Mouse (Mus musculus): ENCODE measurements around the gene Pacsin2.
"Not testable (repeated sequence)": the region's sequence is repeated elsewhere in the genome, so short reads cannot be mapped to it uniquely, and the experiment has no call there.

Gene Pacsin2

GRCm38 (mm10) chr15:83479818-83480217 lies 15.4 kb upstream of the Pacsin2 start:
- DNase-seq (ENCODE audit: low spot score in 2 of 2) = no peak

DNA sequence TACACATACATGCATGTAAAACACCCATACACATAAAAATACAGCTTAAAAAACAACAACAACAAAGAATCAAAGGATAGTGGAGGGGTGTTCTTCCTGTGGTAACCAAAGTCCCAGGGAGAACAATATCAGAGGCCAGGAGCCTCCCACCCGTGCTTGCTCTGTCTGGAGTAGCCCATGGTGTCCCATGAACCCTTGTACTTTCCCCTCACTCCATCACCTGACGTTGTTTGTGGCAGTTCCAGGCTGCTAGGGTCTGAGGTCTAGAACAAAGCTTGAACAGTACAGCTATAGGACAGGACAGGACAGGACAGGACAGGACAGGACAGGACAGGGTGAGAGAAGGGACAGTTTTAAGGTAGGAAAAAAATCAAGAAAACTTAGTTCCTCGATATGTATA lies 13.7 kb upstream of the Pacsin2 start:
- no peak for DNase-seq (ENCODE audit: low spot score in 2 of 2)

- no peak for DNase-seq (ENCODE audit: low spot score in 2 of 2)
Observed at GRCm38 (mm10) chr15:83476593-83477273, 12.3 kb upstream of the Pacsin2 start.

- DNase-seq (ENCODE audit: low spot score in 2 of 2) = no peak
Observed at GRCm38 (mm10) chr15:83474466-83474836, 10.0 kb upstream of the Pacsin2 start.

DNA sequence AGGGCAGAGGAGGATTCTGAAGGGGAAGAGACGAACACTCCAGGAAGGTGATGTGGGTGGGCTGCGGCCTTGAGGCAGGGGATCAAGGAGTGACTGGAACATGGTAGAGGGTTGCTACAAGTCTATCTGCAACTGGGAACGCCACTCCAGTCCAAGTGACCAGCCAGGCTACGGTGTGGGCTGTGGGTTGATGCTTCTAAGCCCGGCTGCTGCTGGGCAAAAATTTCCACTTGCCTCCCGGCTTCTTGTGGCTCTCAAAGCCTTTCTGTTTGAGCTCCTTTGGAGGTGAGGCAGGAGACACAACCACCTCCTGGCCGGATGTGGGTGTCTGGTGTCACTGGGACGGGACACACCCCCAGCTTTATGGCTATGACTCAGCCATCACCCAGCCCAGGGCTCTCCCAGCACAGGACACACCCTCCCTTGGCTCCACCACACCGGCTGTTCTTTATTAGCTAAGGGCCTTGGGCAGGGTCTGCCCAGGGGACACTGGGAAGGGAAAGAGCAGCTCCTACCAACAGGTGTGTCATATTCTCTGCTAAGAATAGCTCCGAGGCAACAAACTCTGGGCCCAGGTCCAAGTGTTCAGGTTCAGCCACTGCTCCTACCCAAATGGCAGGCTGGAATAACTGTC lies 9.5 kb upstream of the Pacsin2 start:
- DNase-seq (ENCODE audit: low spot score in 2 of 2) = no peak

- DNase-seq (ENCODE audit: low spot score in 2 of 2) = no peak
Observed at GRCm38 (mm10) chr15:83473251-83473650, 8.8 kb upstream of the Pacsin2 start.

DNA sequence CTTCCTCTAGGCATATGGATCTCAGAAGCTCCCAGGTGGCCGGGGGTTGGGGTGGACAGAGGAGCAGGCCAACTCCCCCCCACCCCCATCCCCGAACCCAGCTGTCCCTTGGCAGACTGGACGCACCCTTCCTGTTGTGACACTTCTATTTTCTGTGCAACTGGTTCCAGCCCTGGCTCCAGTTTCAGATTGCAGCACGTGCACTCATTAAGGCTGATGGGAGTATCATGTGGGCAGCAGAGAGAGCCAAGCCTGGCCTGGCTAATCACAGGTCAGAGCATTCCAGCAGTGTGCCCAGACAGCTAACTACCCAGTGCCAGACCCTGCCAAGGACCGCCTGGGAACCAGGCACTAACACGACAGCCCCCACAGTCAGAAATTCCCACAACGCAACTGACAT lies 7.1 kb upstream of the Pacsin2 start:
- DNase-seq (ENCODE audit: low spot score in 2 of 2) = no peak

GRCm38 (mm10) chr15:83470443-83470842 lies 6.0 kb upstream of the Pacsin2 start:
- no peak for DNase-seq (ENCODE audit: low spot score in 2 of 2)

DNA sequence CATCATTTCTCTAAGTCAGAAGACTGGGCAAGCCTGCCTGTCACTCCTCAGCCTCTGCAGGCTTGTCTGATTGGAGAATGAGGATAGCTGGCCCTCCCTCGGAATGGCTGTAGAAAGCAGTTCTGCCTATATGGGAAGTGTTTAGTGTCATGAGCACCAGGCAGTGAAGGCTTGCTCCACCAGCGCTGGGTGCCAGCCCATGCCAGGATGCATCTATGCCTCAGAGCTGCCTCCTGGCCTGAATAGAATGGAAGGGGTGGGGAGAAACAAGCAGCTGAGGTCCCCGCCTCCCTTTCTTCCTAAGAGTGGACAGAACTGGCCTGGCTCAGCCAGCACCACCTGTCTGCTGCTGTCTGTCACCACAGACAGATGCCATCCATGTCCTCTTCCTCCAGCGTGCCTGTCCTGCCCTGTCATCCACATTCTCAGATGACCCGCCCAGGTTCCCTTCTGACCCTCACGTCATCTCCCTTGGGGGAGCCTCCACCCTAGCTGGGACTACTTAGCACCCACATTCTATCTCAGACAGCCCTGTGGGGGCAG lies 4.9 kb upstream of the Pacsin2 start:
- no peak for DNase-seq (ENCODE audit: low spot score in 2 of 2)

- DNase-seq (ENCODE audit: low spot score in 2 of 2) = no peak
Observed at GRCm38 (mm10) chr15:83467232-83467966, 3.0 kb upstream of the Pacsin2 start.

DNA sequence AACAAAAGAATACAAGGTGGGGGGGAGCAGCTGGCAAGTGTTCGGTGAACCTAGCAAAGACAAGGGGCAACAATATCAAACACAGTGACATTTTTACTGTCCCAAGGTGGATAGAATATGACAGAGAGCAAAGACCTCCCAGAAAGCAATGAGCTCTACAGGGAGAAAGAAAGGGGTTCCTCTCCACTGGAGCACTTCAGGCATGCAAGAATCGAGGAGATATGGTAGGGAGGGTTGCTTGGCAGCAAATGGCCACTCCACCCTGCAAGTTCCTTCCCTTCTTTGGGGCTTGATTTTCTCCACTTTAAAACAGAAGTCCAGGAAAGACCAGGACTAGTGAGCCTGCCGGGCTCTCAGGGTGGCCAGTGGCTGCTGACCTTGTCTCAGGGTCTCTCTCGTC lies 1.9 kb upstream of the Pacsin2 start:
- DNase-seq (ENCODE audit: low spot score in 2 of 2) = no peak

DNA sequence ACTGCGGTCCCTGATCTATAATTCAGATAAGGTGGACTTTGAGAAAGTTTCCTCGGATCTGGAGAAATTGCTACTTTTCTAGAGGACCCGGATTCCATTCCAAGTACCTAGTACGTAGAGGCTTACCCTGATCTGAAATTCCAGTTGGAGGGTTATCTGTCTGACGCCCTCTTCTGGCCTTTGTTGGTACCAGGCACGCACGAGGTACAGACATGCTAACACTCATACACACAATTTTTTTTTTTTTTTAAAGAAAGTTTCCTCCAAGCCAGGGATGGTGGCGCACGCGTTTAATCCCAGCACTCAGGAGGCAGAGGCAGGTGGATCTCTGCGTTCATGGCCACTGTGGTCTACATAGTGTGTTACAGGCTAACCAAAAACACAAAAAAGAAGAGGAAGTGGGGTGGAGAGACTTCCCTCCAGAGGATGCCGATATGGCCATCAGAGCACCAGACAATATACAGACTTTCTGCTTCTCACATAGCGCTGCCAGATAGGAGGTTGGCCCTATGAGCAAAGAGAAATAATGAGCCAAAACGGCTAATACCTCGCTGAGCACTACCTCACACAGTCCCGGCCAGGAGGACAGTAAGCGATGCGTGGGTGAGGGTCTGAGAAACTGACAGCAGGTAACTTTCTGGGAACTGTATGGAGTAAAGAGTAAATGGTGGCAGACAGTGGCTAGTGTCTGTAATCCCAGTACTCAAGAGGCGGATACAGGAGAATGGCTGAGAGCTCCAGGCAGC lies 672 bp upstream of the Pacsin2 start:
- DNase-seq (ENCODE audit: low spot score in 2 of 2) = no peak

DNA sequence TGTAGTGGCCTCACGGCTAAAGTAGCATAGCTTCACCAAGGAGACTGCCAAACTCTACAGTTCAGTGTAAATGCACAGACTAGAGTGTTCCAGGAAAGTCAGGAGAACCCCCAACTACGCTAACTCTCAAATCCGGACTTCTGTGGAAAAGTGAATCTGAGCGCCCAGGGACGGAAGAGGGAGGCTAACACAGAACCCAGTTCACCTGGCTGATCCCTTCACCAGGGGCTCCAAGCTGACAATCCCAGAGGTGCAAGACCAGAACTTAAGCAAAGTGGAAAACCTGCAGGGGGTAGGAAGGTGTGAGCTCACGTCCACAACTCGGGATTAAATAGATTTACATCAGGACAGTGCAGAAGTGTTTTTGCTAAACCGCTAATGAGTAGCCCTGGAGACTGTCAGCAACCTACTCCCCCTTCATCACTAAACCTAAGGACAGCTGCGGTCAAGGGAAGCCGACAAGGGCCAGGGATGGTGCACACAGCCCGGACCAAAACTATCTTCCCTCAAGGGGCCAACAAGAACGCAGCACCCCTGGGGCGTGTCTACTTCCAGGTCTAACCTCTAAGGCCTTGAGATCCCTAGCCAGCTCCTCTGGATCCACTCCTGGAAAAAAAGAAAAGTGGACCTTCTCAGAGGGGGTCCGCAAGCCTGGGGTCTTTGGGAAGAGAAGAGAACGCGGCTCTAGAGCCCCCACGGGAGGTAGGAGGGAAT lies 880 bp downstream of the Pacsin2 start:
- DNase-seq (ENCODE audit: low spot score in 2 of 2) = no peak

DNA sequence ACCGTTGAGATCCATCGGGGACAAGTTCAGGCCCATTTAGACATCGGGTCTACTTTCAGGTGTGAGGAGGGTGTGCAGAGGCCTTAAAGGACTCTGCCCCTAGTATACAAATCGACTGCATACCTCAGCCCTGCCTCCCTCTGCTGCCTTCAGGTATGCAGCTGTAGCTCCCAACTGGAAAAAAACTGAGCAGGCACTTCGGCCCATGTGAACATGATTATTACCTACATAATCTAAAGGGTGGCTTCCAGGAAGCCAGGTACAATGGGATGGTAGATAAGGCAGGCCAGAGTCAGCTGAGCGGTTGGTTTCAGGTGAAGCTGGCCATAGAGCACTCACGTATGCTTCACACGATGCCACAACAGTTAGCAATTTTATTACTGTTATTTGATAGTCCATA lies 2.1 kb downstream of the Pacsin2 start:
- DNase-seq (ENCODE audit: low spot score in 2 of 2) = not testable (repeated sequence)

GRCm38 (mm10) chr15:83460891-83461290 lies 3.5 kb downstream of the Pacsin2 start:
- DNase-seq (ENCODE audit: low spot score in 2 of 2) = no peak

DNA sequence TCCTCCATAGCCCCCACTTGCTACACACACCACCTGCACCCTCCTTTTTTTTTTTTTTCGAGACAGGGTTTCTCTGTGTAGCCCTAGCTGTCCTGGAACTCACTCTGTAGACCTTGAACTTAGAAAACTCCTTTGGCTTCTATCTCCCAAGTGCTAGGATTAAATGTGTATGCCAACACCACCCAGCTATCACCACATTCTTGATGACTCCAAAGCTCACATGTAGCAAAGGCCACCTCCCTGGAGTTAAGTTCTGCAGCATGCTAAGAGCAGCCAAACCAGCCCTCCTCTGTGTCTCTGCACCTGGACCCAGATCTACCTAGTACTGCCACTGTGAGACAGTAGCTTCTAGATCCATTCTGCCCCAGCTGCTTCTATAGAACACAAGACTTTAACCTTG lies 6.9 kb downstream of the Pacsin2 start:
- DNase-seq (ENCODE audit: low spot score in 2 of 2) = no peak

GRCm38 (mm10) chr15:83455637-83456036 lies 8.8 kb downstream of the Pacsin2 start:
- no peak for DNase-seq (ENCODE audit: low spot score in 2 of 2)

DNA sequence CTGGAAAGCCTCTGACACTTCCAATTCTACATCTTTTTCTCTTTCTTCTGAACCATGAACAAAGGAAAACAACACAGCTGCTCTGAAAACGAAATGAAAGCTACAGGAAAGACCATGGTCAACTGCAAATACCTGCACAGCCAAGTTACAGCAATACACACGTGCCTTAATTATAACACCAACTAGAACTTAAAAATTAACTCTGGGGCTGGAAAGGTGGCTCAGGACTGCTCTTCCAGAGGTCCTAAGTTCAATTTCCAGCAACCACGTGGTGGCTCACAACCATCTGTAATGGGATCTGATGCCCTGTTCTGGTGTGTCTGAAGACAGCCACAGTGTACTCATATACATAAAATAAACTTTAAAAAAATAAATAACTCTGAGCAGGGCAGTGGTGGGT lies 9.4 kb downstream of the Pacsin2 start:
- DNase-seq (ENCODE audit: low spot score in 2 of 2) = no peak

DNA sequence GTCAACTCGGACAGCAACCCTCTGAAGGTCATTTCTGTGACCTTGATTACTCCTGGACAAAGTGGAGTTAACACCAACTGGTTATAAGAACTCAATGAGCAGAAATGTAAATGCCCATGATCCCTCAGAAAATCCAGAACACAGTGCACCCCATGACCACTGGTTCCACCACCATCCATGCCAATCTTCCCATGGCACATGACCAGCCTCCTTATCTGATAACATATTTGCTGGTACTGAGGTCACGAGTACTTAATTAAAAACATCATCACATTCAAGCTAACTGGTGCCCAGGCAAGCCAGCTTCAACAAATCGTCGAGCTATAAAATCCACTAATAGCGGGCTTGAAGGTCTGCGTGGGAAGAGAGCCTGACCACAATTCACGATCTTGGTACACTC lies 10.0 kb downstream of the Pacsin2 start:
- no peak for DNase-seq (ENCODE audit: low spot score in 2 of 2)

DNA sequence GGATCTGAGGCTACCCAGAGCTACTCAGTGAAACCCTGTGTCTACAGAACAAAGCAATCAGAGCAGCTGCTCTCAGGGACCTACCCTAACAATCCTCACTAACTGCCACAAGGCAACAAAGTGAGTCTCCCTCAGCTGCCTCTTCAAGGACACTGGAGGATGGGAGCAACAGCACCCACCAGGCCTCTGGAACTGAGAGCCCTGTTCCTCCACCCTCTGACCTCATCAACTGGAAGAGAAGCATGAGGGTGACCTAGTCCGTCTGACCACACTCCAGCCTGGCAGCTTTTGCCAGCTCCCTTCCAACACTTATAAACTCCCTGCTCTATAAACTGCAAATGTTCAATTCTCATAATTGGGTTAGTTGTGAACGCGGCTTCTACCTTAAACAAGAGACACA lies 10.5 kb downstream of the Pacsin2 start:
- DNase-seq (ENCODE audit: low spot score in 2 of 2) = no peak

DNA sequence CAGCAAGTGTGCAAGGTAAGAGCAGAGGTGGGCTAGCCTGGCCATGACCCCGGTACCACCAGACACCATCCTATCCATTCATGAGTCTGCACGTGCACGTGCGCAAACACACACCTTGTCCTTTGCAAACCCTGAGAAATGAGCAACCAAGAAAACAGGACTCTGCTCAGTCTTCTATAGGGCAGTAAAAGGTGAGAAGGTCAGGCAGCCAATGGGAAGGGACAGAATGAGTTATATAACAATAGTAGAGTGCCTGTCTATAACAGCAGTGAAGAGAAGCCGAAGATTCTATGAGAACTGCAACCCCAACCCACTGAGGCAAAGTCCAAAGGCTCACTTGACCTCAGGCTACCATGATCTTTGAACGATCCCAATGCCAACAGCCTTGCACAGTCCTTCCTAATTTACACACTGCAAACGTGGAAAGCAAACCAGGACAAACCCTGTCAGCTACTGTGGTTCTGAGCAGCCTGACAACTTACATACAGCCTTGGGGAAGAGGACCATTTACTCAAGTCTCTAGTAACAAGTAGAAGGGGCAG lies 12.1 kb downstream of the Pacsin2 start:
- no peak for DNase-seq (ENCODE audit: low spot score in 2 of 2)

Measured in left cerebral cortex, adult 9 months (tissue).